Mouse (Mus musculus) liver, adult 2 months (tissue): ENCODE results near the gene Cry2. TPM values are rescaled to one million over a fixed set of nuclear protein-coding genes. Genes with fewer than 3 reads are reported as not detected.

Experiments used
- DNase-seq: peaks from one replicate; pipeline ENCODE4 v3.0.0-alpha.2; 2011; ENCODE audit warnings: low read depth, low spot score; ENCODE audit errors: extremely low read depth
- H3K27ac ChIP-seq: fragments of 200-500 bp; replicated peaks from 2 replicates; pipeline ENCODE4 v1.5.1; 2012; ENCODE audit warnings: low read depth, mild to moderate bottlenecking, control low read depth, inconsistent platforms, low read length; ENCODE audit not compliant: insufficient read depth
- H3K27me3 ChIP-seq: fragments of 200-500 bp; 2 replicates; pipeline ENCODE4 v1.6.1; 2012; ENCODE audit warnings: mild to moderate bottlenecking, moderate library complexity, low read length, inconsistent platforms; ENCODE audit not compliant: control insufficient read depth, insufficient read depth
- H3K36me3 ChIP-seq: fragments of 200-500 bp; 2 replicates; pipeline ENCODE4 v1.6.1; 2012; ENCODE audit warnings: low read length, inconsistent platforms; ENCODE audit not compliant: control insufficient read depth, insufficient read depth
- H3K4me1 ChIP-seq: fragments of 200-500 bp; 2 replicates; pipeline ENCODE4 v1.6.1; 2011; ENCODE audit warnings: low read length; ENCODE audit not compliant: control insufficient read depth, insufficient read depth
- H3K4me3 ChIP-seq: fragments of 200-500 bp; 2 replicates; pipeline ENCODE4 v1.5.1; 2011; ENCODE audit warnings: low read depth, mild to moderate bottlenecking, control low read depth, low read length, moderate library complexity; ENCODE audit not compliant: insufficient read depth
- H3K79me2 ChIP-seq: fragments of 200-500 bp; 2 replicates; pipeline ENCODE4 v1.6.1; 2012; ENCODE audit warnings: inconsistent platforms, mild to moderate bottlenecking, low read length, moderate library complexity; ENCODE audit not compliant: control insufficient read depth, insufficient read depth
- H3K9ac ChIP-seq: fragments of 200-500 bp; 2 replicates; pipeline ENCODE4 v1.6.1; 2012; ENCODE audit warnings: low read depth, mild to moderate bottlenecking, control low read depth, inconsistent platforms, low read length
- CTCF ChIP-seq: fragments of 200-500 bp; IDR thresholded peaks from 2 replicates; pipeline ENCODE4 v1.5.1; 2011; ENCODE audit warnings: low read depth, low read length, control low read depth
- POLR2A ChIP-seq: fragments of 200-500 bp; IDR thresholded peaks from 2 replicates; pipeline ENCODE4 v1.6.1; 2011; ENCODE audit warnings: low read length, control low read depth; ENCODE audit not compliant: insufficient read depth; ENCODE audit errors: extremely low read depth
- WGBS: fragments of 180-500 bp; shearing (Covaris S2); methylation state at CpG from one replicate; pipeline ENCODE4 v1.1.7; 2018; 5-methylcytosine and 5-hydroxymethylcytosine counted together
- polyA plus RNA-seq: library from polyadenylated mRNA; depleted of rRNA; stranded (reverse); fragments of >200 nt; gene quantifications from 2 replicates; pipeline ENCODE4 v1.2.3, GENCODE M21; 2012
- total RNA-seq: library from RNA; depleted of rRNA; stranded (reverse); fragments of >200 nt; gene quantifications from 2 replicates; pipeline ENCODE4 v1.2.3, GENCODE M21; 2014

Gene Cry2
- total and polyA plus RNA-seq, 2 experiments, result 17.1 to 20.5 TPM

DNA sequence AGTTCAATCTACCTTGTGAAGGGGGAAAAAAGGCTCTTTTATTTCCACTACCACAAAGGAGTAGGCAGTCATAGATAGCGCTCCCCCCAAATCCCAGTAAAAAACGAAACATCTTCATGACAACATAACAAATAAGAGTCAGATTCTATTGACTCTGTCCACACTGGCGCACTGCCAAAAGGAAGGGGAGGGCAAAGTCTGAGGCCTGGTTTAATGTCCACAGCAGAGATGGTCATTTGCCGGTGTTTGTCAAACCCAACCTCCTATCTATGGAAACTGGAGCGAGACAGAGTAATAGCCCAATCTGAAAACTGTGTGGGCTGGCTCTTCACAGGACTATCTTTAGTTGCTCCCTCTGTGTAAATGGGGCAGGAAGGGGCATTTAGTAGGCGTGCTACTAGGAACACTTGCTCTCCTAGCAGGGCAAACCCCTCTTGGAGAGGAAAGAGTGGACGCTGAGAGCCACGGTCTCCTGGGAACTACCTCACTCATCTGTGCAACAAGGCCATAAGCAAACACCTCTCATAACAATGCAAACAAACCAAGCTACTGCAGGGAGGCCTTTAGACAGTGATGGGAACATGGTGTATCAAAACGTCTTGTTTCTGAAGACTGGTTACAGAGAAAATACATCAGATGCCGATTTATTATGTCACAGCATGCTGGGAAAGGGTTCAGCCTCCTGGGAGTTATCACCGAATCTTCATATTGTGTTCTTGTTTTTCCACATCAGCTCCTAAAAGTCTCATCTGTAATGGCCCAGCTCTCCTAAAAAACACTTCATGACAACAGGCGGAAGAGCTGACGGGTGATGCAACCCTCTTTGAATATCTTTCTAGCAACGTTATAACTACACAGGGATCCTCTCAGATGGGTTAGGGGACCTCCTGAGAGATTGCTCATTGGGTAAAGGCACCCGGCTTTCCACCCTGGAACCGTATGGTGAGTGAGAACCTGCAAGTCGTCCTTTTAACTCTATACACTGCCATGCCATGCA is 1.2 kb downstream of the Cry2 start:
- Histone ChIP-seq H3K9ac (peak overlapping the region; percentile 95), H3K4me1 (peaks cover 22% of the 10 kb centered on the region), H3K4me3 (peak overlapping the region; percentile 84), H3K27me3 (no peaks in the 10 kb centered on the region), H3K36me3 (no peaks in the 10 kb centered on the region), H3K27ac (peak overlapping the region; percentile 96), H3K79me2 (peaks cover 20% of the 10 kb centered on the region)
- no peak for TF ChIP-seq CTCF
- no peak for TF ChIP-seq POLR2A
- WGBS, result 9% methylated on average over 17 of the region's 17 CpGs
- DNase-seq, result peak; percentile 94

DNA sequence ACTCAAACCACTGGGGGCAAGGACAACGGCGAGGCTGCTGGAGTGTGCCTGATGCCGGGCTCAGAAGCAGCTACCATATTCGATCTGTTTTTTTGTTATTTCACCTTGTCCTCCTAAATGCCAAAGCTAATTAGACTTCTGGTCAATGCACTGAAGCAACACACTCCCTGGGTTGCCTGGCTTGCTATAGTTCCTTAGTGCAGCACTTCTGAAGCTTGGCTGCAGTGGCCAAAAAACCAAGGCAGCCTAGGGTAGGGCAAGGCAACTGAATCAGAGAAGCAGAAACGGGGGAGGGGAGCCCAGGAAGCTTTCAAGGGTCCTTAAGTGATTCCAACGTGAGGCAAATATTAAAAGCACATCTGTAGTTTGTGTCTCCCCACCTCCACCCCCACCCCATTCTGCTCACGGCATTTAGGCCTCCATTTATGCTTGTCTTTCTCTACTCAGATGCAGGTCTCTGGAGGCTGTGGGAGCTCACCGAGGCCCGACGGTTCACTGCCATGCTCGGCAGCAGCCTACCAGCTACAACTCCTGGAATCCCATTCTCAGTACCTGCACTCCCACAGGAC is 2.1 kb downstream of the Cry2 start:
- H3K27me3 ChIP-seq, result no peaks in the 10 kb centered on the region
- peak overlapping the region; percentile 76 for H3K4me3 ChIP-seq
- TF ChIP-seq CTCF (no peak), POLR2A (no peak)
- no peaks in the 10 kb centered on the region for H3K36me3 ChIP-seq
- peak; percentile 61 for DNase-seq
- H3K4me1 ChIP-seq, result peaks cover 19% of the 10 kb centered on the region
- WGBS, result 23% methylated on average over 11 of the region's 11 CpGs
- peaks cover 20% of the 10 kb centered on the region for H3K79me2 ChIP-seq
- peak overlapping the region; percentile 84 for H3K9ac ChIP-seq
- peak overlapping the region; percentile 96 for H3K27ac ChIP-seq

DNA sequence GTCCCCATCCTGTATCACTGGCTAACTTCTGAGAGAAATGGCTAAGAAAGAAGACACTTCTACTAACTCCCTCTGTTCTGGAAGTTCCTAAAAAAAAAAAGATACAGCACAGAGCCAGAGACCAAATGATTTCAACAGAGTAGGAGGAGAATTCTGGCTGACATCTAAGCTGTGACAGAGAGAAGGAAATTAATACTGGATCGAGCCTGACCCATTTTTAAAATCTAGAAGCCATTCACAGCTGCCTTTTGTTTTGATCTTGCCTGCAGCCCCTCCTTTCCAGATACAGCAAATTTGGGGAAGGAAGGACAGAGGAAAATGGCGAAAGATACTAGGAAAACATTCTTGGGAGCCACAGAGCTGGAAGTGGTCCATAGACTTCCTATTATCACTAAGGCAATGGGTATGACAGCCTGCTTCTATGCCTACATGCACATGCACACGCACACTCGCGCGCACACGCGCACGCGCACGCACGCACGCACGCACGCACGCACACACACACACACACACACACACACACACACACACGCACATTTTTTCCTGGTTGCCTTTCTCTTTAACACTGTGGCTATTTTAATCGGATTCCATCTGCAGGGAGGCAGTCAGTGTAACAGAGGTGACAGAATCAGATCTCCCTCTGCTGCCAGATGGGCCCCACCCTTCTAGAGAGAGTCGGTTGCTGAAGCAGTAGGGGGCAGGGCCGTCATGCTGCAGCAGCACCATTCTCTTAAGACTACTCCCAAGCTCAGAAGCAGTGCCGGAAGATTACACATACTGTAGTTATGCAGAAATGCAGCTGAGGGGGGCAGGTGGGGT is 2.9 kb downstream of the Cry2 start:
- Histone ChIP-seq H3K79me2 (peaks cover 20% of the 10 kb centered on the region), H3K27ac (peak overlapping the region; percentile 96), H3K4me3 (peak overlapping the region; percentile 76), H3K27me3 (no peaks in the 10 kb centered on the region), H3K4me1 (peaks cover 19% of the 10 kb centered on the region), H3K9ac (peak overlapping the region; percentile 84), H3K36me3 (peaks cover 3% of the 10 kb centered on the region; the same call in 1 of the 2 replicates)
- DNase-seq, result peak; percentile 72
- 39% methylated on average over 21 of the region's 21 CpGs for WGBS
- TF ChIP-seq CTCF (no peak), POLR2A (no peak)

DNA sequence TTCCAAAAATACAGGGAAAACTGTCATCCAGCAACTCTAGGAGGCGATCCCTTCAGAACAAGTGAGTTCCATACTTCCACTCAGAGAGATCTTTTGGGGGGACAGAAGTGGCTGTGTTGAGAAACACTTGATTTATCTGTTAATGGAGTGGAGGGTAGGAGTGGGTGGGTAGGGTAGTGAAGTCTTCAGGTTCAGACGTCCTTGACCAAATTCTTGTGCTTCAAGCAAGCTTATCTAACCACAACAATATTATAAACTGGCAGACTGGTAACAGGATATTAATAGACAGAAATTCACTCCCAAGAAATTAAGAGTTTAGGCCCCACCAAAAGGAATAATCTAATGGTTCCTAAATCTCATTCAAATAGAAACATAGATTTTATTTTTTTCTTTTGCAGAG is 3.8 kb downstream of the Cry2 start:
- H3K4me1 ChIP-seq, result peaks cover 23% of the 10 kb centered on the region
- H3K79me2 ChIP-seq, result peaks cover 20% of the 10 kb centered on the region
- WGBS, result 73% methylated on average over 2 of the region's 2 CpGs
- H3K27me3 ChIP-seq, result no peaks in the 10 kb centered on the region
- no peak overlapping the region for H3K9ac ChIP-seq
- no peak overlapping the region for H3K4me3 ChIP-seq
- TF ChIP-seq POLR2A (no peak), CTCF (no peak)
- no peak overlapping the region for H3K27ac ChIP-seq
- H3K36me3 ChIP-seq, result peaks cover 8% of the 10 kb centered on the region; the same call in 1 of the 2 replicates
- DNase-seq, result no peak

DNA sequence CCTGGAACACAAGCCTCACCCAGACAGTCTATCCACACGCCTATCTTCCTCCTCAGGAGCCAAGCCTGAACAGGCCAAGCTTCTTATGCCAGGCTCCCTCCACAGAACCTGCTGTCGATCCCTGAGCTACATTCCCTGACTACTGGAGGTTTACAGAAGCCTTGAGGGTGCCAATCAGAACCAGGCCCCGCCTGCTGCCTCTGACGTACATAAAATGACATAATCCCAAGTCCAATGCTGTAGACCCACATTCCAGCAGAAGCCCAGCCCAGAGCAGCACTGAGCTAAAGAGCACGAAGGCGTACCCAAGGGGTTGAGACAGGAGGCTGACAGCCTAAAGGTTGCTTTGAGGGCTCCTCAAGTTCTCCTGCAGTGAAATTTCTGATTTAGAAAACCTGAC is 6.0 kb downstream of the Cry2 start:
- Histone ChIP-seq H3K79me2 (peaks cover 18% of the 10 kb centered on the region), H3K4me3 (no peak overlapping the region), H3K27me3 (no peaks in the 10 kb centered on the region), H3K27ac (peak overlapping the region; percentile 51), H3K9ac (0 out of 2 replicates have a peak overlapping the region, but pooled peaks have one; percentile 5), H3K36me3 (peaks cover 10% of the 10 kb centered on the region; the same call in 1 of the 2 replicates), H3K4me1 (peaks cover 39% of the 10 kb centered on the region)
- DNase-seq, result peak; percentile 93
- WGBS, result 16% methylated on average over 6 of the region's 6 CpGs
- TF ChIP-seq POLR2A, result no peak
